Mouse (Mus musculus) heart, embryonic 15.5 days (tissue): ENCODE measurements around the gene Rab34. TPM values are rescaled to one million over a fixed set of nuclear protein-coding genes. Genes with fewer than 3 reads are reported as not detected.
"Not testable (repeated sequence)": the region's sequence is repeated elsewhere in the genome, so short reads cannot be mapped to it uniquely, and the experiment has no call there.

Experiments used
- ATAC-seq: fragments of 200-750 bp; cut with Nextera tagmentation; replicated peaks from 2 replicates; pipeline ENCODE4 v1.8.0; 2017; ENCODE audit warnings: low read depth, moderate TSS enrichment; ENCODE audit not compliant: insufficient number of reproducible peaks, insufficient read depth, low FRiP score
- H3K27ac ChIP-seq: fragments of 300-500 bp; sonication (generic); 2 replicates; pipeline ENCODE4 v1.5.1; 2015; ENCODE audit warnings: mild to moderate bottlenecking, inconsistent platforms
- H3K27me3 ChIP-seq: fragments of 300-500 bp; sonication (generic); 2 replicates; pipeline ENCODE4 v1.6.1; 2015; ENCODE audit warnings: inconsistent platforms
- H3K36me3 ChIP-seq: fragments of 300-500 bp; sonication (generic); 2 replicates; pipeline ENCODE4 v1.6.1; 2015; ENCODE audit warnings: mild to moderate bottlenecking, inconsistent platforms
- H3K4me1 ChIP-seq: fragments of 300-500 bp; sonication (generic); replicated peaks from 2 replicates; pipeline ENCODE4 v1.6.1; 2015; ENCODE audit warnings: inconsistent platforms
- H3K4me2 ChIP-seq: fragments of 300-500 bp; sonication (generic); 2 replicates; pipeline ENCODE4 v1.6.1; 2015; ENCODE audit warnings: inconsistent platforms, mild to moderate bottlenecking, moderate library complexity
- H3K4me3 ChIP-seq: fragments of 300-500 bp; sonication (generic); 2 replicates; pipeline ENCODE4 v1.5.1; 2015; ENCODE audit warnings: mild to moderate bottlenecking, inconsistent platforms
- H3K9ac ChIP-seq: fragments of 300-500 bp; sonication (generic); 2 replicates; pipeline ENCODE4 v1.6.1; 2015; ENCODE audit warnings: mild to moderate bottlenecking, inconsistent platforms
- H3K9me3 ChIP-seq: fragments of 300-500 bp; sonication (generic); replicated peaks from 2 replicates; pipeline ENCODE4 v1.6.1; 2016; ENCODE audit warnings: inconsistent platforms
- WGBS: fragments of 180-500 bp; shearing (Covaris S2); methylation state at CpG from one replicate; pipeline ENCODE4 v1.1.7; 2015; ENCODE audit warnings: mixed read lengths; 5-methylcytosine and 5-hydroxymethylcytosine counted together
- polyA plus RNA-seq: library from polyadenylated mRNA; unstranded; fragments of >200 nt; fragmentation: Nextera tagmentation; extraction: Ambion mirVana; gene quantifications from 2 replicates; pipeline ENCODE4 v1.2.1, GENCODE M21; 2015

Gene Rab34
- polyA plus RNA-seq, 1 experiment from 2014 or later = 54.5 TPM

- H3K9me3 ChIP-seq = no peaks in the 10 kb centered on the region
- H3K27me3 ChIP-seq = no peaks in the 10 kb centered on the region
- peaks cover 37% of the 10 kb centered on the region for H3K4me1 ChIP-seq
- H3K4me2 ChIP-seq = peak within 1 kb of the TSS; percentile 63
- peak within 1 kb of the TSS; percentile 92 for H3K27ac ChIP-seq
- peak within 1 kb of the TSS; percentile 90 for H3K4me3 ChIP-seq
- under 1% methylated on average over 38 of the region's 38 CpGs for whole genome bisulfite sequencing
- H3K9ac ChIP-seq = peak within 1 kb of the TSS; percentile 96
- peak; percentile 81 for ATAC-seq
- peaks cover 29% of the 10 kb centered on the region for H3K36me3 ChIP-seq
These were observed 5.0 kb upstream of the Rab34 start, which contains the start of gene Rpl23a for GRCm38 (mm10) chr11:78182961-78183844. TSS of gene Rpl23a (minus strand) at chr11:78183584.

GRCm38 (mm10) chr11:78183884-78184514 is 4.2 kb upstream of the Rab34 start:
- Histone ChIP-seq H3K4me1 (peaks cover 38% of the 10 kb centered on the region), H3K36me3 (peaks cover 29% of the 10 kb centered on the region), H3K9me3 (no peaks in the 10 kb centered on the region), H3K9ac (no peak overlapping the region), H3K27ac (peak overlapping the region; percentile 92), H3K27me3 (no peaks in the 10 kb centered on the region), H3K4me3 (peak overlapping the region; percentile 90), H3K4me2 (peak overlapping the region; percentile 61)
- no peak for ATAC-seq
- WGBS = 49% methylated on average over 10 of the region's 10 CpGs

GRCm38 (mm10) chr11:78184702-78185101 is 3.5 kb upstream of the Rab34 start:
- peaks cover 26% of the 10 kb centered on the region for H3K36me3 ChIP-seq
- H3K9me3 ChIP-seq, H3K4me3 ChIP-seq, H3K27me3 ChIP-seq, H3K4me2 ChIP-seq, H3K9ac ChIP-seq, ATAC-seq, H3K27ac ChIP-seq: not testable (repeated sequence)
- 92% methylated on average over 6 of the region's 6 CpGs for WGBS
- peaks cover 38% of the 10 kb centered on the region for H3K4me1 ChIP-seq

- WGBS = under 1% methylated on average over 42 of the region's 42 CpGs
- peak overlapping the region; percentile 60 for H3K4me3 ChIP-seq
- peak overlapping the region; percentile 80 for H3K9ac ChIP-seq
These were observed 1.2 kb downstream of the Rab34 start for GRCm38 (mm10) chr11:78189234-78190040.

GRCm38 (mm10) chr11:78190041-78190440 is 1.8 kb downstream of the Rab34 start:
- Histone ChIP-seq H3K27ac (peak overlapping the region; percentile 97), H3K9ac (no peak overlapping the region)
- WGBS = 67% methylated on average over 6 of the region's 6 CpGs

More at GRCm38 (mm10) chr11:78189234-78190040, 1.2 kb downstream of the Rab34 start:
- Histone ChIP-seq H3K36me3 (peaks cover 24% of the 10 kb centered on the region), H3K27ac (peak overlapping the region; percentile 97), H3K9me3 (no peaks in the 10 kb centered on the region), H3K27me3 (no peaks in the 10 kb centered on the region), H3K4me2 (peak overlapping the region; percentile 81), H3K4me1 (peaks cover 21% of the 10 kb centered on the region)
- ATAC-seq = peak; percentile 83

GRCm38 (mm10) chr11:78193113-78193512 is 4.9 kb downstream of the Rab34 start, which contains the start of gene Proca1:
TSS of gene Proca1 (plus strand) at chr11:78193392.
- Histone ChIP-seq H3K9ac (no peak within 1 kb of the TSS), H3K4me3 (peak within 1 kb of the TSS; percentile 63), H3K9me3 (no peaks in the 10 kb centered on the region), H3K27ac (no peak within 1 kb of the TSS), H3K4me1 (peaks cover 33% of the 10 kb centered on the region), H3K4me2 (peak within 1 kb of the TSS; percentile 89), H3K27me3 (no peaks in the 10 kb centered on the region), H3K36me3 (peaks cover 24% of the 10 kb centered on the region)
- no peak for ATAC-seq
- WGBS = 45% methylated on average over 1 of the region's 1 CpGs

More at GRCm38 (mm10) chr11:78190041-78190440, 1.8 kb downstream of the Rab34 start:
- ATAC-seq = no peak
- H3K4me3 ChIP-seq = peak overlapping the region; percentile 60; the same call in 1 of the 2 replicates
- peaks cover 24% of the 10 kb centered on the region for H3K36me3 ChIP-seq
- peak overlapping the region; percentile 81 for H3K4me2 ChIP-seq
- no peaks in the 10 kb centered on the region for H3K27me3 ChIP-seq
- H3K4me1 ChIP-seq = peaks cover 26% of the 10 kb centered on the region
- H3K9me3 ChIP-seq = no peaks in the 10 kb centered on the region

- peaks cover 24% of the 10 kb centered on the region for H3K36me3 ChIP-seq
- no peaks in the 10 kb centered on the region for H3K9me3 ChIP-seq
- H3K4me1 ChIP-seq = peaks cover 24% of the 10 kb centered on the region
- WGBS = 4% methylated on average over 30 of the region's 30 CpGs
- peak overlapping the region; percentile 63 for H3K4me3 ChIP-seq
- no peaks in the 10 kb centered on the region for H3K27me3 ChIP-seq
- peak overlapping the region; percentile 89 for H3K4me2 ChIP-seq
- H3K27ac ChIP-seq = peak overlapping the region; percentile 41; the same call in 1 of the 2 replicates
- ATAC-seq = peak; percentile 72
- H3K9ac ChIP-seq = peak overlapping the region; percentile 58
These were observed 6.3 kb downstream of the Rab34 start for GRCm38 (mm10) chr11:78194411-78195100.

- peak overlapping the region; percentile 89 for H3K4me2 ChIP-seq
- no peaks in the 10 kb centered on the region for H3K9me3 ChIP-seq
- H3K27me3 ChIP-seq = no peaks in the 10 kb centered on the region
- peaks cover 24% of the 10 kb centered on the region for H3K36me3 ChIP-seq
- ATAC-seq = no peak
- H3K4me3 ChIP-seq = peak overlapping the region; percentile 63
- peak overlapping the region; percentile 41; the same call in 1 of the 2 replicates for H3K27ac ChIP-seq
- WGBS = 50% methylated on average over 23 of the region's 23 CpGs
- peak overlapping the region; percentile 58 for H3K9ac ChIP-seq
- H3K4me1 ChIP-seq = peaks cover 18% of the 10 kb centered on the region
These were observed 7.1 kb downstream of the Rab34 start for GRCm38 (mm10) chr11:78195101-78195863.

- Histone ChIP-seq H3K4me1 (no peaks in the 10 kb centered on the region), H3K36me3 (peaks cover 26% of the 10 kb centered on the region), H3K4me2 (no peak overlapping the region), H3K27ac (no peak overlapping the region), H3K9me3 (no peaks in the 10 kb centered on the region), H3K9ac (no peak overlapping the region), H3K27me3 (no peaks in the 10 kb centered on the region), H3K4me3 (no peak overlapping the region)
- 91% methylated on average over 3 of the region's 3 CpGs for WGBS
- ATAC-seq = no peak
These were observed 14.1 kb downstream of the Rab34 start for GRCm38 (mm10) chr11:78202372-78202771.

- Histone ChIP-seq H3K4me3 (no peak overlapping the region), H3K4me1 (no peaks in the 10 kb centered on the region), H3K4me2 (no peak overlapping the region), H3K36me3 (peaks cover 46% of the 10 kb centered on the region), H3K9me3 (no peaks in the 10 kb centered on the region), H3K27me3 (no peaks in the 10 kb centered on the region), H3K9ac (no peak overlapping the region), H3K27ac (no peak overlapping the region)
- ATAC-seq = no peak
- 80% methylated on average over 6 of the region's 6 CpGs for WGBS
These were observed 16.1 kb downstream of the Rab34 start for GRCm38 (mm10) chr11:78204287-78204686.
